Mouse (Mus musculus): ENCODE data around the gene Ap1m2. TPM values are rescaled to one million over a fixed set of nuclear protein-coding genes. Genes with fewer than 3 reads are reported as not detected.
"Not testable (repeated sequence)": the region's sequence is repeated elsewhere in the genome, so short reads cannot be mapped to it uniquely, and the experiment has no call there.

Gene Ap1m2
- polyA plus RNA-seq, 1 experiment: not detected

- Histone ChIP-seq H3K4me3 (ENCODE audit: insufficient read depth, low read depth, low read length) (peak within 1 kb of the TSS; percentile 78), H3K27ac (replicated peaks; ENCODE audit: low read depth, low read length) (peak within 1 kb of the TSS; percentile 75), H3K4me1 (ENCODE audit: control insufficient read depth, insufficient read depth, insufficient read length, low read length) (peaks cover 12% of the 10 kb centered on the region)
These were observed 24.4 kb downstream of the Ap1m2 start, which contains the start of gene Kri1 for GRCm38 (mm10) chr9:21287571-21288402. Gene Kri1 (minus strand): TSS chr9:21287969.

GRCm38 (mm10) chr9:21286753-21287152 is 25.4 kb downstream of the Ap1m2 start:
- H3K27ac ChIP-seq (replicated peaks; ENCODE audit: low read depth, low read length): no peak overlapping the region
- H3K4me1 ChIP-seq (ENCODE audit: control insufficient read depth, insufficient read depth, insufficient read length, low read length): peaks cover 12% of the 10 kb centered on the region
- peak overlapping the region; percentile 78; the same call in 1 of the 2 replicates for H3K4me3 ChIP-seq (ENCODE audit: insufficient read depth, low read depth, low read length)

- Histone ChIP-seq H3K27ac (replicated peaks; ENCODE audit: low read depth, low read length) (no peak overlapping the region), H3K4me1 (ENCODE audit: control insufficient read depth, insufficient read depth, insufficient read length, low read length) (peaks cover 14% of the 10 kb centered on the region), H3K4me3 (ENCODE audit: insufficient read depth, low read depth, low read length) (no peak overlapping the region)
These were observed 28.1 kb downstream of the Ap1m2 start for GRCm38 (mm10) chr9:21283994-21284393.

GRCm38 (mm10) chr9:21283591-21283990 is 28.5 kb downstream of the Ap1m2 start:
- no peak overlapping the region for H3K27ac ChIP-seq (replicated peaks; ENCODE audit: low read depth, low read length)
- no peak overlapping the region for H3K4me3 ChIP-seq (ENCODE audit: insufficient read depth, low read depth, low read length)
- H3K4me1 ChIP-seq (ENCODE audit: control insufficient read depth, insufficient read depth, insufficient read length, low read length): peaks cover 14% of the 10 kb centered on the region

- no peak overlapping the region for H3K4me3 ChIP-seq (ENCODE audit: insufficient read depth, low read depth, low read length)
- H3K27ac ChIP-seq (replicated peaks; ENCODE audit: low read depth, low read length): no peak overlapping the region
- H3K4me1 ChIP-seq (ENCODE audit: control insufficient read depth, insufficient read depth, insufficient read length, low read length): peaks cover 11% of the 10 kb centered on the region
These were observed 34.4 kb downstream of the Ap1m2 start for GRCm38 (mm10) chr9:21277776-21278175.

- H3K4me1 ChIP-seq (ENCODE audit: control insufficient read depth, insufficient read depth, insufficient read length, low read length): peaks cover 11% of the 10 kb centered on the region
- no peak overlapping the region for H3K27ac ChIP-seq (replicated peaks; ENCODE audit: low read depth, low read length)
- no peak overlapping the region for H3K4me3 ChIP-seq (ENCODE audit: insufficient read depth, low read depth, low read length)
These were observed 35.8 kb downstream of the Ap1m2 start for GRCm38 (mm10) chr9:21276307-21276706.

- Histone ChIP-seq H3K4me3 (ENCODE audit: insufficient read depth, low read depth, low read length) (no peak overlapping the region), H3K27ac (replicated peaks; ENCODE audit: low read depth, low read length) (no peak overlapping the region), H3K4me1 (ENCODE audit: control insufficient read depth, insufficient read depth, insufficient read length, low read length) (peaks cover 11% of the 10 kb centered on the region)
These were observed 36.4 kb downstream of the Ap1m2 start for GRCm38 (mm10) chr9:21275727-21276126.

- no peak overlapping the region for H3K27ac ChIP-seq (replicated peaks; ENCODE audit: low read depth, low read length)
- no peak overlapping the region for H3K4me3 ChIP-seq (ENCODE audit: insufficient read depth, low read depth, low read length)
- peaks cover 11% of the 10 kb centered on the region for H3K4me1 ChIP-seq (ENCODE audit: control insufficient read depth, insufficient read depth, insufficient read length, low read length)
These were observed 37.0 kb downstream of the Ap1m2 start for GRCm38 (mm10) chr9:21275013-21275710.

- Histone ChIP-seq H3K4me3 (ENCODE audit: insufficient read depth, low read depth, low read length) (no peak overlapping the region), H3K4me1 (ENCODE audit: control insufficient read depth, insufficient read depth, insufficient read length, low read length) (peaks cover 8% of the 10 kb centered on the region), H3K27ac (replicated peaks; ENCODE audit: low read depth, low read length) (no peak overlapping the region)
These were observed 37.8 kb downstream of the Ap1m2 start for GRCm38 (mm10) chr9:21274336-21274735.

- Histone ChIP-seq H3K4me1 (ENCODE audit: control insufficient read depth, insufficient read depth, insufficient read length, low read length) (peaks cover 3% of the 10 kb centered on the region; the same call in 1 of the 2 replicates), H3K4me3 (ENCODE audit: insufficient read depth, low read depth, low read length) (no peak overlapping the region), H3K27ac (replicated peaks; ENCODE audit: low read depth, low read length) (no peak overlapping the region)
These were observed 38.5 kb downstream of the Ap1m2 start for GRCm38 (mm10) chr9:21273520-21274228.

GRCm38 (mm10) chr9:21273094-21273493 is 39.0 kb downstream of the Ap1m2 start:
- Histone ChIP-seq H3K4me3 (ENCODE audit: insufficient read depth, low read depth, low read length) (no peak overlapping the region), H3K4me1 (ENCODE audit: control insufficient read depth, insufficient read depth, insufficient read length, low read length) (peaks cover 3% of the 10 kb centered on the region; the same call in 1 of the 2 replicates), H3K27ac (replicated peaks; ENCODE audit: low read depth, low read length) (no peak overlapping the region)

- no peak overlapping the region for H3K4me3 ChIP-seq (ENCODE audit: insufficient read depth, low read depth, low read length)
- H3K4me1 ChIP-seq (ENCODE audit: control insufficient read depth, insufficient read depth, insufficient read length, low read length): peaks cover under 1% of the 10 kb centered on the region; the same call in 1 of the 2 replicates
- no peak overlapping the region for H3K27ac ChIP-seq (replicated peaks; ENCODE audit: low read depth, low read length)
These were observed 39.7 kb downstream of the Ap1m2 start for GRCm38 (mm10) chr9:21272391-21272790.

GRCm38 (mm10) chr9:21269590-21269989 is 42.5 kb downstream of the Ap1m2 start:
- not testable (repeated sequence) for H3K4me1 ChIP-seq (ENCODE audit: control insufficient read depth, insufficient read depth, insufficient read length, low read length); H3K27ac ChIP-seq (replicated peaks; ENCODE audit: low read depth, low read length); H3K4me3 ChIP-seq (ENCODE audit: insufficient read depth, low read depth, low read length)

- Histone ChIP-seq H3K4me1 (ENCODE audit: control insufficient read depth, insufficient read depth, insufficient read length, low read length) (peaks cover 6% of the 10 kb centered on the region), H3K27ac (replicated peaks; ENCODE audit: low read depth, low read length) (no peak overlapping the region), H3K4me3 (ENCODE audit: insufficient read depth, low read depth, low read length) (no peak overlapping the region)
These were observed 43.8 kb downstream of the Ap1m2 start for GRCm38 (mm10) chr9:21268305-21268704.

- H3K4me3 ChIP-seq (ENCODE audit: insufficient read depth, low read depth, low read length): no peak overlapping the region
These were observed 45.2 kb downstream of the Ap1m2 start for GRCm38 (mm10) chr9:21266889-21267288.

More at GRCm38 (mm10) chr9:21266889-21267288, 45.2 kb downstream of the Ap1m2 start:
- peaks cover 6% of the 10 kb centered on the region for H3K4me1 ChIP-seq (ENCODE audit: control insufficient read depth, insufficient read depth, insufficient read length, low read length)
- H3K27ac ChIP-seq (replicated peaks; ENCODE audit: low read depth, low read length): no peak overlapping the region
